Mouse (Mus musculus) telencephalon, adult 2 months (tissue): ENCODE data around the gene Tab1.

Experiments used
- DNase-seq: peaks from one replicate; pipeline ENCODE4 v3.0.0-alpha.2; 2011; ENCODE audit warnings: low read depth, low spot score

Gene Tab1

DNA sequence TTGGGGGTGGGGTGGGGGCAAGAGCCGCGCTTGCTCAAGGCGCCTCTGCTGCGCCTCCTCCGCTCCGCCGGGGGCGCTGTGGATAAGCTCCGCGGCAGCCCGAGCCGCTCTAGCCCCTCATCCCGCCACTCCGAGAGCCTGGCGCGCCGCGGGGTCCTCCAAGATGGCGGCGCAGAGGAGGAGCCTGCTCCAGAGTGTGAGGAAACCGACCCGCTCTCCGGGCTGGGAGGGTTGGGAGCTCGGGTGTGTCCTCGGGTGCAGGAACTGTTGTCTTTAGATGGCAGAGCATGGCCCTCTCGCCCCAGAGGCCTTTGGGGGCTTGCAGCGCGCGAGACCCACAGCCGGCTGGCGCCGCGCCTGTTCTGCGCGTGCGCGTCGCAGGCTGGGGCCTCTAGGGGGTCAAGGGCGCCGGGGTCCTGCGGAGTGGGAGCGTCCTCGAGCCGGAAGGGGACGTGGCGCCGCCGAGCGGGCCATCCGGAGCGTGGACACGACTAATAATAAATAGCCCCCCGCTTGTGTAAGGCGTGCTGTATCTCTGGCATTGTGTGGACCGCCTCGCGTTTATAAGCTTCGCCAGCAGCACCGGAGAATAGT lies at the start of gene Tab1:
TSS of gene Tab1 (plus strand) at position 135 of the 594 bp plus-strand sequence.
- peak; percentile 88 for DNase-seq

GRCm38 (mm10) chr15:80083276-80083731 lies 49.6 kb upstream of the Tab1 start:
- peak; percentile 100 for DNase-seq

DNA sequence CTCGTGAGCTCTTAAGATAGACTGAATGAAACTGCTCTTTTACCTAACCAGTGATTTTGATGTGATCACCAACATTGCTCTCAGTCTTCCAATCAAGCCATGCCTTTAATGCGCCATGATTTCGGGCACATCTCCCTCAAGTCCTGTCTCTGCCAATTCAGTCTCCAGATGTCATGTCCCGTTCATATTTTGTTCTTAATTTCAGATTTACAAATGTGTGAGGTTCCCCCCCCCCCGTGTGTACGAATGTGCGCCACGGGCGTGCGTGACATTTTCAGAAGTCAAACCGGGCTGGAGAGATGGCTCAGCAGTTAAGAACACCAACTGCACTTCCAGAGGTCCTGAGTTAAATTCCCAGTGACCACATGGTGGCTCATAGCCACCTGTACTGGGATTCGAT lies 49.2 kb upstream of the Tab1 start:
- DNase-seq = no peak

DNA sequence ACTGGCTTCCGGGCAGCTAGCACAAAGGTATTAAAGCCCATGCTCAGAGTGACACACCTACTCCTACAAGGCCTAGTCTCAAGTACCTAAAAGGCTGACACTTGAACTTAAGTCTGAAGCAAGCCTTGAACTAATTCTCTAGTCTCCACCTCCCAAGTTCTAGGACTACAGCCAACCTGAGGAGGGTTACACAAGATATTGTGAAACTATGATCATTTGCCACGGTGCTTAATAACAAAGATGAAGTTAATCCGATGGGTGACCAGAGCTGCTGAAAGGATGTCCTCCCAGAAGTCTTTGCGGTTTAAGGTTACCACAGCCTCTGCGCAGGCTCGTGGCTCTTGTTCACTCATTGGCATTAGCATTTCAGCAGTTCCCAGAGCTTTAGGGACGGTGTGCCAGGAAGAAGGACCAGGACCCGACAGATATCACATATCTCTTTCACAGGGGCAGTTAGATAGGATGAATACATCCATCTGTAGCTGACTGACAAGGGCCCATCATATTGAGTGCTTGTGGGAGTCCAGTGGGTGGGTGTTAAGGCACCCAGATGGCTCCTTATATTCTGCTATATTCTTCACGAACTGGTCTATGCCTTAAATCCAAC lies 45.4 kb upstream of the Tab1 start:
- no peak for DNase-seq

- peak; percentile 90 for DNase-seq
Observed at GRCm38 (mm10) chr15:80088637-80089036, 44.3 kb upstream of the Tab1 start.

- no peak for DNase-seq
Observed at GRCm38 (mm10) chr15:80090155-80090554, 42.8 kb upstream of the Tab1 start.

- DNase-seq = no peak
Observed at GRCm38 (mm10) chr15:80090741-80091120, 42.2 kb upstream of the Tab1 start.

DNA sequence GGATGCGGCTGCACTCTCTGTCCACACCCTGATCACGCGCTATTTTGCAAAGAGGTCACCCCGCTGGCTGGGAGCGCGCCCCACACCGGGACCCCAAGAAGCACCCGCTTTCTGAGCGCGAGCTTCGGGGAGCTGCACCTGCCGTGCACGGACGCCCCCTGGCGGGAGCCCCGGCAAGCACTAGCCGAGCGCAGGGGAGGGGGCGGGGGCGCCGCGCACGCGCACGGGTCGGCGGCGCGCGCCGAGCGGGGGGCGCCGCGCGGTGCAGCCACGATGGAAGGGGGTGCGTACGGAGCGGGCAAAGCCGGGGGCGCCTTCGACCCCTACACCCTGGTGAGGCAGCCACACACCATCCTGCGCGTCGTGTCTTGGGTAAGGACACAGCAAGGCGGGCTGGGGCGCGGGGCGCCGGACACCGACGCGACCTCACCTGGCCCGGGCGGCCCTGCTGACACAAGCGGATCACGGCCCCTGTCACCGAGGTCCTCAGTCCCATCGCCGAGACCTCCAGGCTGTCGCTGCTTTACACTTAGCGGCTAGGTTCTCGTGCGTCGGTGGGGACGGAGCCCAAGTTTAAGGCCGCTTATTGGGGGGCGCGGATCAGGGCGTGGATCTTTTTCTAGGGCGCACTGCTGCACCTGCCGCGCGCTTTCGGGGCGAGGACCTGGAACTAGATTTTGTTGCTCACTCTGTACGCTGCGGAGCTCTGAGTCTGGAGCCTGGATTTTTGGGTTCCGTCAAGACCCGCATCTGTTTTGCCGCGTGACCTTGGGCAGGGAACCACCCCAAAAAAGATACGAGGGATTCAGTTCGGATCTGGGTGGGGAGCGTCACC lies 41.6 kb upstream of the Tab1 start, which contains the start of the genes Syngr1 and Rpl3:
TSS of gene Syngr1 (plus strand) at position 214 of the 835 bp plus-strand sequence.
TSS of gene Rpl3 (minus strand) at position 748 of the 835 bp plus-strand sequence.
- DNase-seq = no peak

- no peak for DNase-seq
Observed at GRCm38 (mm10) chr15:80092041-80092441, 40.9 kb upstream of the Tab1 start.

- DNase-seq = no peak
Observed at GRCm38 (mm10) chr15:80092599-80092998, 40.3 kb upstream of the Tab1 start.

- no peak for DNase-seq
Observed at GRCm38 (mm10) chr15:80094201-80094600, 38.7 kb upstream of the Tab1 start.

DNA sequence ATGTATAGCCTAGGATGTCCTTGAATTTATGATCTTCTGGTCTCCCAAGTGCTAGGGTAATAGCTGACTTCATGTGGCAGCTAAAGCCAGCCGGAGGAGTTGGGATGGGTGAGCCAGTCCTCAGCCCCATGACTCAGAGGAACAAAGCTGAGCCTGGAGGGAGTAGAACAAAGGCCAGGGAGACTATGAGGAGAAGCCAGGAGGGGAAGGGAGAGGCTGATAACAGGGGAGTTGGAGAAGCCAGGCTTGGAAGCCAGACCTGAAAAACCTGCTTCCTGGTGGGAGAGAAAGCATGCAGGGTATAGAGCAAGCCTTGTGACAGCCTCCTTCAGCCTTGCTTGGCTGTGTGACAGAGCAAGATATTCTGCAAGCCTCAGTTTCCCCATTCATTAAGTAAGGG lies 37.3 kb upstream of the Tab1 start:
- DNase-seq = no peak

DNA sequence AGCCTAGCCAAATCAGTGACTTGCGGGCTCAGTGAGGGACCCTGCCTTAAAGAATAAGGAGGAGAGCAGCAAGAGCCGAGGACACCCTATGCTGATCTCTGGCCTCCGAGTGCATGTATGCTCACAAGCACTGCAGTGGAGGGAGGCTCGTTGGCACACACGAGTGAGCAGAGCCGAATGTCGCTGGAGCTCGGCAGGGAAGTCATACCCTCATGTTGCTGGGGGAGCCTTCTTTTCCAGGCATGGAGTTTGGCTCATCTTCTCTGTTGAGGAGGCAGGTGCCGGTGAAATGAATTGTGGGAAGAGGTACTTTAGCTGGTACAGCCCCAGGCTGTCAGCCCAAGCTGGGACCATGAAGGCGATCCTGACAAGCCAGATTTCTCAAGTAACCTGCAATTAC lies 36.5 kb upstream of the Tab1 start:
- no peak for DNase-seq

DNA sequence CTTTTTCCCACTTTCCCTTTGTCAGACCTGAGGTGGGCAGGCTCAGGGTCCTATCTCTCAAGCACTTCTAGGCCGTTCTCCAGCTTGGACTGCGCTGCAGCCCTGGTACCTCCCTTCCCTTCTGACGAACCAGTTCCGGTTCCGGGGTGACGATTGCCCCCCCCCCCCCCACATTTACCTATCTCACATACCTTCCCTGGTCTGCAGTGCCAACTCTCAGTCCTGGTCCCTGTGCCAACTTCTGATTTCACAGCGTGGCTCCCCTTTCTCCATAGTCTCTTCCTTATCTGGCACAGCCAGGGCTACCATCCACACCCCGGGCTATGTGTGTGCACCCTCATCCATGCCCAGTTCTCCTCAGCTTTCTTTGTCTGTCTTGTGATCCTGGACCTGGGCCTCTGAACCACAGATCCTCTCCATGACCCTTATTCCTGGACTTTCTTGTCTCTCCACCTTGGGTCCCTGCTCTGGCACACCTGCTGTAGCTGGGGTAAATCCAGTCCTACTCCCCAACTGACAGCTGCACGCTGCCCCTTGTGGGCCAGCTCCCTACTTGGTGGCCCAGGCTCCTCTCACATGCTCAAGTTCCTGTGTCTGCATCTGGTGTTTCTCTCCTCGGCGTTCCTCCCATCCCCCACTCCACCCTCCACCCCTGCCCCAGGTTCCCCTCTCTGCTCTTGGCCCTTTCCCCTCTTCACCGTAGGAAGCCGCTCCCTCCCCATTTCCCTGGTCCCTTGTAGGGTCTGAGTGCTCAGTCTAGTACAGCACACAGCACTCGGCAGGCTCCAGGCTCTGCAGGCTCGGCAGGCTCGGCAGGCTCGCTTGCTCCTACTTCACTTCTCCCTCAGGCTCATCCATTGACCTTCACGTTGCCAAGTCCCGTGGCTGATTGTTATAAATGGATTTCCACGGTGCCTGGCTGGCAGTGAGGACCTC lies 35.7 kb upstream of the Tab1 start:
- DNase-seq = no peak

GRCm38 (mm10) chr15:80097999-80098461 lies 34.9 kb upstream of the Tab1 start:
- DNase-seq = no peak

DNA sequence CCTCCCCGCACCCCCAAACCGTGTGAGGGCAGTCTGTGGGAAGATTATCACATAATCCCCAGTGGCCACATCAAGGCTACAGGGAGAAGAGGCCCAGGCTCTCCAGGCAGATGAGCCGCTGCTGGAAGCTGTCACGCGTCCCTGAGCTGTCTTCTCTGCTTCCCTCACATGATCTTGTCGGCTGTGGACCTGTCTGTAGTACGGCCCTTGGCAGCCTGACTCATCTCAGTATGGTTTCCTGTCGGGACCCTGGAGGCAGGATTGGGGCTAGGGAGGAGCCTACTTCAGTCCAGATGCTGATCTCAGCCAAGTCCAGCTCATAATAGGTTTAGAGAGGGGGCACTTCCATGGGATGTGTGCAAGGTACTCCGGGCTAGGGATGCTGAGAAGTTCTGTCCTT lies 34.1 kb upstream of the Tab1 start:
- DNase-seq = no peak

- no peak for DNase-seq
Observed at GRCm38 (mm10) chr15:80099477-80099876, 33.5 kb upstream of the Tab1 start.

DNA sequence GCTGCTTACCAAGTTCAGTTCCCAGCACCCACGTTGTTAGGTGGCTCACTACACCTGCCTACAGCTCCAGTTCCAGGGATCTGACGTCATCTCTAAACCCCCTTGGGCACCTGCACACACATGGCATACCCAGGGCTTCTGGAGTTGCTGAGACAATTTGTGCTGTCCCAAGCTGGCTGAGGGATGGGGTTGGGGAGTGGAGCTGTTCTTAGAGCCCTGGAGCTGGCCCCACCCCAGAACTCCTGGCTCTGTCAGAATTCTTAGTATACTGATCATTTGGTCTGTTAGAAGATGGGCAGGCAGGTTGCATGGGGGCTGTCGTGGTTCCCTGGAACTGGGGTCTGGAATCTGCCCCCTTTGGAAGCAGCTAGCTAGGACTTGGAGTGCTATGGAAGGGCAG lies 32.7 kb upstream of the Tab1 start:
- DNase-seq = no peak

- peak; percentile 76 for DNase-seq
Observed at GRCm38 (mm10) chr15:80100871-80101270, 32.1 kb upstream of the Tab1 start.

DNA sequence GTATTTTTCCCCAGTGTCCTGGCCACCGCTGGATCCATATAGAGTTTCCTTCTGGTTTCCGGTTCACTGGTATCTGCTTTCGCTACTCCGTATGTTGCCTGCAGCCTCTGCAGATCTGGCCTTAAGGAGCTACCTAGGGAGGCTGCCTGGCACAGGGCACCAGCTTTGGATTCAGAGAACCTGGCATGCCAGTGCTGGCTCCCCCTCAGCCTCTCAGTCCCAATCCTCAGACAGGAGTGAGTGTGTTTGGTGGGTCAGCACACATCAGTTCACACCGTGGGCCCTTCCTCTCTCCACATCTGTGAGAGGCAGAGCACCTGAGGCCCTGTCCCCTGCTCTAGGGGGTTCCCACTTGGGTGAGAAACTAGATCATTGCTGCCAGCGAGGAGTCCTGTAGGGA lies 31.4 kb upstream of the Tab1 start:
- DNase-seq = no peak

- no peak for DNase-seq
Observed at GRCm38 (mm10) chr15:80102495-80102894, 30.4 kb upstream of the Tab1 start.
